ENCODE assay signal across 18 mouse cellular contexts in the genomic region with DNA sequence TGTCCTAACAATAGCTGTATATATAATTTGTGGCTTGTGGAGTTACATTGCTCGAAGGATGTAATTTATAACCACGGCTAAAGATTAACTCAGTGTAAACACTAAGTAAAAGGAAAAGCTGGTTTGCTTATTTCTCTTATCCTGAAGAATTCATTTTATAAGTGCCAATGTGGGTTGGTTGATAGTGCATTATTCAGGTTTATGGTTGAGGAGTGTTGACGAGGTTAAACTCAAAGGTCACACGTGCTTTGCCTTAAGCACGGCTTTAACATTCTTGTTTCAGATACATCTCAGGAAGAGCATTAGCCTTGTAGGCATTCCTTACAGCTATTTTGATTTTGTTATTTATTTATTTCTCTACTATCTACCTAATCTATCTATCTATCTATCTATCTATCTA. TPM values are rescaled to one million over a fixed set of nuclear protein-coding genes. Genes with fewer than 3 reads are reported as not detected.
"Had no signal": no experiment of that assay in that cellular context is flagged by ENCODE, and none has a peak within 500 bp of the region (broad histone marks: within the 10 kb centered on the region; RNA-seq: fewer than 3 reads in every experiment).

No protein-coding gene starts in this region.

- H3K4me1 ChIP-seq: limb, embryonic 12.5 days; limb, embryonic 15.5 days; liver, embryonic 13.5 days; midbrain, embryonic 10.5 days; midbrain, embryonic 13.5 days had no signal

- DNase-seq: kidney, adult 8-10 months; kidney, postnatal 10 days; kidney, postnatal 36 days; left cerebral cortex, postnatal 4 days; liver, embryonic 13.5 days; lung, adult 2 months; thymus, postnatal 25 days had no signal

- H3K27me3 ChIP-seq: limb, embryonic 12.5 days; limb, embryonic 15.5 days; liver, embryonic 13.5 days; megakaryocyte, embryonic 14.5 days; midbrain, embryonic 13.5 days had no signal

- H3K27ac ChIP-seq: hindbrain, postnatal 0 days; limb, embryonic 12.5 days; limb, embryonic 15.5 days; liver, embryonic 13.5 days; midbrain, embryonic 10.5 days; midbrain, embryonic 13.5 days had no signal

- H3K4me2 ChIP-seq: limb, embryonic 12.5 days; limb, embryonic 15.5 days; liver, embryonic 13.5 days; midbrain, embryonic 13.5 days had no signal

- H3K9me3 ChIP-seq: limb, embryonic 12.5 days; limb, embryonic 15.5 days; liver, embryonic 13.5 days; megakaryocyte, embryonic 14.5 days; midbrain, embryonic 10.5 days; midbrain, embryonic 13.5 days had no signal

- H3K9ac ChIP-seq: limb, embryonic 12.5 days; limb, embryonic 15.5 days; liver, embryonic 13.5 days; midbrain, embryonic 13.5 days had no signal

- ATAC-seq: hindbrain, postnatal 0 days; inflammation-experienced regulatory T-cells, adult 6 months; lung, postnatal 0 days; midbrain, embryonic 13.5 days; midbrain, embryonic 16.5 days had no signal

- H3K4me3 ChIP-seq: limb, embryonic 12.5 days; limb, embryonic 15.5 days; liver, embryonic 13.5 days; megakaryocyte, embryonic 14.5 days; midbrain, embryonic 10.5 days; midbrain, embryonic 13.5 days; myocyte had no signal

- H3K36me3 ChIP-seq: limb, embryonic 15.5 days; midbrain, embryonic 13.5 days had no signal

RNA-seq across cellular contexts. Expression of a gene that starts 20.3 kb away (rescaled TPM):
- total RNA-seq: monocyte, adult 5-6 weeks had no signal
